Mouse (Mus musculus): ENCODE measurements around the gene Crtac1. TPM values are rescaled to one million over a fixed set of nuclear protein-coding genes. Genes with fewer than 3 reads are reported as not detected.

The Crtac1 gene
- total and polyA plus RNA-seq, 3 experiments: 0.15 TPM; not detected in 2

- Histone ChIP-seq H3K79me2 (ENCODE audit: control insufficient read depth, insufficient read depth, low read length, poor library complexity) (no peaks in the 10 kb centered on the region), H3K27ac (ENCODE audit: control insufficient read depth, low read depth, low read length) (no peak overlapping the region), H3K9ac (ENCODE audit: control insufficient read depth, low read depth, low read length, poor library complexity, severe bottlenecking) (no peak overlapping the region), H3K4me3 (ENCODE audit: control insufficient read depth in 1 of 2, insufficient read depth in 1 of 2, low read depth in 2 of 2, low read length in 2 of 2) (no peak overlapping the region), H3K36me3 (ENCODE audit: control insufficient read depth in 1 of 2, insufficient read depth in 2 of 2, low read length in 2 of 2) (no peaks in the 10 kb centered on the region), H3K27me3 (ENCODE audit: control insufficient read depth in 1 of 2, insufficient read depth in 2 of 2, low read length in 2 of 2) (no peaks in the 10 kb centered on the region), H3K9me3 (replicated peaks; ENCODE audit: insufficient read depth, low read length) (no peaks in the 10 kb centered on the region), H3K4me1 (ENCODE audit: control insufficient read depth in 1 of 2, insufficient read depth in 2 of 2, low read length in 2 of 2) (no peaks in the 10 kb centered on the region)
- DNase-seq (ENCODE audit: low read depth, low spot score): no peak
- TF ChIP-seq ZNF384 (IDR thresholded peaks at IDR 0.05; ENCODE audit: low read depth, low read length) (no peak), MYB (IDR thresholded peaks at IDR 0.05; ENCODE audit: low read depth, low read length) (no peak), ETS1 (IDR thresholded peaks at IDR 0.05; ENCODE audit: low read depth, low read length) (no peak), KAT2A (conservative IDR thresholded peaks at IDR 0.05; ENCODE audit: low read depth, low read length) (no peak), HCFC1 (IDR thresholded peaks at IDR 0.05; ENCODE audit: low read depth, low read length) (no peak), POLR2A (IDR thresholded peaks at IDR 0.05; ENCODE audit: control insufficient read depth in 1 of 2, insufficient read depth in 1 of 2, low read depth in 1 of 2, low read length in 2 of 2, poor library complexity in 1 of 2) (no peak), CTCF (IDR thresholded peaks at IDR 0.05 in 2 of 3, conservative IDR thresholded peaks at IDR 0.05 in 1 of 3; ENCODE audit: control insufficient read depth in 1 of 3, insufficient read depth in 1 of 3, low read depth in 2 of 3, low read length in 3 of 3, poor library complexity in 1 of 3, severe bottlenecking in 1 of 3) (no peak), RCOR1 (IDR thresholded peaks at IDR 0.05; ENCODE audit: low read depth, low read length) (no peak), JUND (IDR thresholded peaks at IDR 0.05; ENCODE audit: low read depth, low read length) (no peak), NELFE (IDR thresholded peaks at IDR 0.05; ENCODE audit: low read depth, low read length) (no peak), MAX (IDR thresholded peaks at IDR 0.05; ENCODE audit: low read length) (no peak), RAD21 (IDR thresholded peaks at IDR 0.05; ENCODE audit: low read depth, low read length) (no peak), NRF1 (IDR thresholded peaks at IDR 0.05; ENCODE audit: insufficient read depth, low read depth, low read length, poor library complexity, severe bottlenecking) (no peak), ZKSCAN1 (IDR thresholded peaks at IDR 0.05; ENCODE audit: low read depth, low read length) (no peak), CHD1 (IDR thresholded peaks at IDR 0.05; ENCODE audit: low read depth, low read length) (no peak)
Measured at GRCm38 (mm10) chr19:42363551-42363950, 68.0 kb downstream of the Crtac1 start.

GRCm38 (mm10) chr19:42358406-42358805 is 73.2 kb downstream of the Crtac1 start:
- Histone ChIP-seq H3K27me3 (ENCODE audit: control insufficient read depth in 1 of 2, insufficient read depth in 2 of 2, low read length in 2 of 2) (no peaks in the 10 kb centered on the region), H3K27ac (ENCODE audit: control insufficient read depth, low read depth, low read length) (no peak overlapping the region), H3K36me3 (ENCODE audit: control insufficient read depth in 1 of 2, insufficient read depth in 2 of 2, low read length in 2 of 2) (no peaks in the 10 kb centered on the region), H3K9me3 (replicated peaks; ENCODE audit: insufficient read depth, low read length) (no peaks in the 10 kb centered on the region), H3K9ac (ENCODE audit: control insufficient read depth, low read depth, low read length, poor library complexity, severe bottlenecking) (no peak overlapping the region), H3K4me1 (ENCODE audit: control insufficient read depth in 1 of 2, insufficient read depth in 2 of 2, low read length in 2 of 2) (no peaks in the 10 kb centered on the region), H3K79me2 (ENCODE audit: control insufficient read depth, insufficient read depth, low read length, poor library complexity) (no peaks in the 10 kb centered on the region), H3K4me3 (ENCODE audit: control insufficient read depth in 1 of 2, insufficient read depth in 1 of 2, low read depth in 2 of 2, low read length in 2 of 2) (no peak overlapping the region)
- no peak for DNase-seq (ENCODE audit: low read depth, low spot score)
- TF ChIP-seq EP300 (IDR thresholded peaks at IDR 0.05; ENCODE audit: low read depth in 1 of 2, low read length in 2 of 2) (no peak), SIN3A (IDR thresholded peaks at IDR 0.05; ENCODE audit: low read length) (no peak), BHLHE40 (IDR thresholded peaks at IDR 0.05; ENCODE audit: borderline replicate concordance, low read depth, low read length) (no peak), POLR2AphosphoS2 (IDR thresholded peaks at IDR 0.05; ENCODE audit: low read length) (no peak), KAT2A (conservative IDR thresholded peaks at IDR 0.05; ENCODE audit: low read depth, low read length) (no peak)

All from MEL (cell line).